Mouse (Mus musculus): ENCODE results near the gene Cks2.

- TF ChIP-seq CTCF (IDR thresholded peaks at IDR 0.05; ENCODE audit: control insufficient read depth, insufficient read depth, low read length) (no peak), POLR2A (IDR thresholded peaks at IDR 0.05; ENCODE audit: borderline replicate concordance, control insufficient read depth, low read depth, low read length) (no peak)
Observed at GRCm38 (mm10) chr13:51603894-51604244, 41.2 kb upstream of the Cks2 start.

All from bone marrow, adult 2 months (tissue).